Mouse (Mus musculus) limb, embryonic 12.5 days (tissue): Measurements from ENCODE around the gene Cebpa. TPM values are rescaled to one million over a fixed set of nuclear protein-coding genes. Genes with fewer than 3 reads are reported as not detected.

Experiments
- ATAC-seq: fragments of 200-750 bp; cut with Nextera tagmentation; 2 replicates; pipeline ENCODE4 v1.8.0; 2017; ENCODE audit warnings: low read depth, moderate TSS enrichment; ENCODE audit not compliant: insufficient number of reproducible peaks, insufficient read depth, low FRiP score, low TSS enrichment
- H3K27ac ChIP-seq: fragments of 300-500 bp; sonication (generic); 2 replicates; pipeline ENCODE4 v1.5.1; 2016; ENCODE audit warnings: mild to moderate bottlenecking, moderate library complexity
- H3K27me3 ChIP-seq: fragments of 300-500 bp; sonication (generic); 2 replicates; pipeline ENCODE4 v1.6.1; 2016; ENCODE audit warnings: mild to moderate bottlenecking, moderate library complexity
- H3K36me3 ChIP-seq: fragments of 300-500 bp; sonication (generic); 2 replicates; pipeline ENCODE4 v1.6.1; 2016; ENCODE audit warnings: mild to moderate bottlenecking, moderate library complexity
- H3K4me1 ChIP-seq: fragments of 300-500 bp; sonication (generic); replicated peaks from 2 replicates; pipeline ENCODE4 v1.6.1; 2016
- H3K4me2 ChIP-seq: fragments of 300-500 bp; sonication (generic); 2 replicates; pipeline ENCODE4 v1.6.1; 2016; ENCODE audit warnings: mild to moderate bottlenecking, moderate library complexity
- H3K4me3 ChIP-seq: fragments of 300-500 bp; sonication (generic); replicated peaks from 2 replicates; pipeline ENCODE4 v1.5.1; 2016; ENCODE audit warnings: mild to moderate bottlenecking
- H3K9ac ChIP-seq: fragments of 300-500 bp; sonication (generic); replicated peaks from 2 replicates; pipeline ENCODE4 v1.6.1; 2016; ENCODE audit warnings: mild to moderate bottlenecking, moderate library complexity
- H3K9me3 ChIP-seq: fragments of 300-500 bp; sonication (generic); 2 replicates; pipeline ENCODE4 v1.6.1; 2016; ENCODE audit warnings: mild to moderate bottlenecking, moderate library complexity
- WGBS: fragments of 180-500 bp; shearing (Covaris S2); methylation state at CpG from one replicate; pipeline ENCODE4 v1.1.7; 2016; 5-methylcytosine and 5-hydroxymethylcytosine counted together
- polyA plus RNA-seq: library from polyadenylated mRNA; unstranded; fragments of >200 nt; fragmentation: Nextera tagmentation; extraction: Ambion mirVana; gene quantifications from 2 replicates; pipeline ENCODE4 v1.2.1, GENCODE M21; 2016

The Cebpa gene
- polyA plus RNA-seq, 1 experiment from 2014 or later: 1.8 TPM

DNA sequence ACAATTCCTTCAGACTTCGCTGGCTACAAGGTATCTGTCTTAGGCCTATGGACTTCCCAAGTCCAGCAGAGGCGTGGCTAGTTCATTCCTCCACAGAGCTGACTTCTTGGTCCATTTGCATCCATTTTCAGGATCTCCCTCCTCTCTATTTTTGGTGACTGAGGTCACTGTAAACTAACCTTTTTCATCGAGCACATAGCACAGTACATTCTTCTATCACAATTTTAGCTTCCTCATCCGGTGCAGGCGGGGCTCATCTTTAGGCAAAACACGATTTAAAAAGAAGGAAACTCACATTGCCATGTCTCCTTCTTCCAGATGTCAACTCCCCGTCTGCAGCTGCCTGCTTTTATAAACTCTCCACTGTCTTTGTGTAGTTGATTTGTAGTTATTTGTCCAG lies 12.5 kb upstream of the Cebpa start:
- Histone ChIP-seq H3K4me3 (no peak overlapping the region), H3K4me1 (peaks cover 8% of the 10 kb centered on the region), H3K4me2 (no peak overlapping the region), H3K9ac (no peak overlapping the region), H3K9me3 (0 out of 2 replicates have a peak, but pooled peaks cover 6% of the 10 kb centered on the region), H3K27ac (no peak overlapping the region), H3K36me3 (no peaks in the 10 kb centered on the region), H3K27me3 (0 out of 2 replicates have a peak, but pooled peaks cover under 1% of the 10 kb centered on the region)
- WGBS: 75% methylated on average over 7 of the region's 7 CpGs
- ATAC-seq: no peak

DNA sequence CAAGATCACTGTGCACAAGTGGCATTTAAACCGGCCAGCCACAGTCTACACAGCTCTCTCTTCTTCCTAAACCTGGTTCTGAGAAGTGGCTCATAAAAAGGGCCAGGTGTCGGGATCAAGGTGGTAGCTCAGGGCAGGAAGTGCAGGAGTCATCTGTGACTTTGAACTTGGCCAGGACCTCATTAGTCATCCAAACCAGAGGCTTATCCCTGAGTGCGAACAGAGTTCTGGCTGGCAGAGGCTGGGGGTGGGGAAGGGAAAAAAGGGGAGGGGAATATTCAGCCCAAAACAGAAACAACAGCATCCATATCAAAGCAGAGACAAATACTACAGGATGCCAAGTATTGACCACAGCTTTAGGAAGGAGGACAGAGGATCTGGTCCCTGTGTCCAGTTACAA lies 11.5 kb upstream of the Cebpa start:
- peaks cover 8% of the 10 kb centered on the region for H3K4me1 ChIP-seq
- H3K27ac ChIP-seq: no peak overlapping the region
- 7% methylated on average over 3 of the region's 3 CpGs for WGBS
- 0 out of 2 replicates have a peak, but pooled peaks cover 6% of the 10 kb centered on the region for H3K9me3 ChIP-seq
- H3K27me3 ChIP-seq: 0 out of 2 replicates have a peak, but pooled peaks cover 3% of the 10 kb centered on the region
- no peak overlapping the region for H3K4me3 ChIP-seq
- H3K36me3 ChIP-seq: no peaks in the 10 kb centered on the region
- H3K9ac ChIP-seq: no peak overlapping the region
- H3K4me2 ChIP-seq: no peak overlapping the region
- ATAC-seq: no peak

DNA sequence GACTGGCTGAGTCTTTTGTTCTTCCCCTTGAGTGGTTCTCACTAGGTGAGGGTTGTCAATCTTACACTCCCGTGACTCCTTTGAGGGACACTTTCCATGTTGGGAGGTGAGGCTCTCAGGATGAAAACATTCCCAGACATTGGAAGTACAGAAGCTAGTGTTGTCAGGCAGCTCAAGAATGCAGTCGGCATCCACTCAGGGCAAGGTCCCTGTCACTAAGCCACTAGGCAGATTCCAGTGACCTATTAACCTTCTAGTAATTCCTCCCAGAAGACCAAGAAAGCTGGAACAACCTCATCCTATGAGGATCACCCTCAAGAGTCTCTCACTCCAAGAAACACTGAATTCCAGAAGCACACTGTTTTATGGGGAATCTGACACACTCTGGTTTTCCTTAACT lies 11.0 kb upstream of the Cebpa start:
- Histone ChIP-seq H3K36me3 (no peaks in the 10 kb centered on the region), H3K9ac (no peak overlapping the region), H3K4me3 (no peak overlapping the region), H3K27me3 (0 out of 2 replicates have a peak, but pooled peaks cover 4% of the 10 kb centered on the region), H3K4me1 (peaks cover 8% of the 10 kb centered on the region), H3K4me2 (no peak overlapping the region), H3K27ac (no peak overlapping the region), H3K9me3 (0 out of 2 replicates have a peak, but pooled peaks cover 4% of the 10 kb centered on the region)
- 24% methylated on average over 2 of the region's 2 CpGs for WGBS
- ATAC-seq: no peak

DNA sequence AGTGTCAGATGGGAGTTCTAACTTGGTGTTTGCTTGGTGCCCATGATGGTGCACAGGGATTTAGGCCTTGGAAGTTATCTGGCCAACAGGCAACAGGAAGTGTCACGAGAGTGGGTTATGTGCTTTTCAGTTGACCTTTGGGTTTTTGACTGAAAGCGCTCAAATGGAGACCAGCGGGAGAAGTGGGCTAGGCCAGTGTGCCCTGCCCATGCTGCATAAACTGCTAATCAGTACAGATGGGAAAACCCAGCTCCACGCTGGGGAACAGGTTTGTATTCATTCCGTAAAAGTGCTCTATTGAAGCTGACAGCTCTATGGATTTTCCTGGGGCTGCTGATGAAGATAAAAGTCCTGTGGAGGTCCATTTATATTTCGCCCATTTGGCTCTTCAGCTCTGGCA lies 10.4 kb upstream of the Cebpa start:
- ATAC-seq: no peak
- Histone ChIP-seq H3K36me3 (no peaks in the 10 kb centered on the region), H3K4me2 (no peak overlapping the region), H3K4me1 (peaks cover 8% of the 10 kb centered on the region), H3K9me3 (no peaks in the 10 kb centered on the region), H3K27me3 (peaks cover 9% of the 10 kb centered on the region; the same call in 1 of the 2 replicates), H3K9ac (no peak overlapping the region), H3K4me3 (no peak overlapping the region), H3K27ac (no peak overlapping the region)
- 70% methylated on average over 6 of the region's 6 CpGs for WGBS

DNA sequence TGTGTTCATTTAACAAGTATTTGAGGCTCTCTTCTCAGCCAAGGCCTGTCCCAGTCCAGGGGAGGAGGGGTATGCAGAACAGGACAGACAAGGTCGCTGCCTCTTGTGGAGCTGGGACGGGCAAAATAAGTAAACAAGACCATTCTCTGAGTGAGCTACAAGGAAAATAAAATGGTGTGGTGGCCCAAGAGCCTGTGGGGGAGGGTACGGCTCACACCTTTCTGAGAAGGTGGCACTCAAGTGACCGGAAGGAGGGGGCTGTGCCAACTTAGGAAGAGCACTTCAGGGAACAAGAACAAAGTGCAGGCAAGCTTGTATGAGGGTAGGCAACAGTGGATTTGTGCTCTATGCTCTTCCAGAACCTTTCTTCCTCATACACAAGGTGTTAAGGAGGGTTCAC lies 6.0 kb upstream of the Cebpa start:
- WGBS: 35% methylated on average over 4 of the region's 4 CpGs
- no peaks in the 10 kb centered on the region for H3K9me3 ChIP-seq
- peaks cover 45% of the 10 kb centered on the region for H3K27me3 ChIP-seq
- no peaks in the 10 kb centered on the region for H3K36me3 ChIP-seq
- H3K4me1 ChIP-seq: peaks cover 5% of the 10 kb centered on the region
- no peak overlapping the region for H3K9ac ChIP-seq
- H3K27ac ChIP-seq: no peak overlapping the region
- no peak for ATAC-seq
- H3K4me2 ChIP-seq: no peak overlapping the region
- no peak overlapping the region for H3K4me3 ChIP-seq

DNA sequence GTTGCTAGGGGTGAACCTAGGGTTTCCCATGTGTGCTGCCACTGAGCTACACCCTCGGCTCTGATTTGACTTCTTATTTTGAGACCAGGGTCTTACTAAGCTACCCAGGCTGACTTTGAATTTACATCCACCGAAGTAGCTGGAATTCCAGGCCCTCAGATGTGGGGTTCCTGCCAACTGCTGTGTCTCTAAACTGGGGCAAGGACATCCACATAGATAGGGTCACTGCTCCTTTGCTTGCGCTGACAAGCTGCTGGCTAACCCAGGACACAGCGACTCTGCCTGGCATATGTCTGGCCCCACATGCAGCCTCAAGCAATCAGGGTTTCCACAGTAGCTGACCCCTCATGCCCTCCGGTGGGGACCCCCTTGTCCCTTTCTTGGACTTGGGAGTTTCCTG lies 5.4 kb upstream of the Cebpa start:
- Histone ChIP-seq H3K36me3 (no peaks in the 10 kb centered on the region), H3K9ac (no peak overlapping the region), H3K4me1 (peaks cover 5% of the 10 kb centered on the region), H3K4me2 (no peak overlapping the region), H3K27me3 (peaks cover 45% of the 10 kb centered on the region), H3K9me3 (no peaks in the 10 kb centered on the region), H3K4me3 (no peak overlapping the region), H3K27ac (no peak overlapping the region)
- ATAC-seq: no peak
- WGBS: 75% methylated on average over 5 of the region's 5 CpGs

DNA sequence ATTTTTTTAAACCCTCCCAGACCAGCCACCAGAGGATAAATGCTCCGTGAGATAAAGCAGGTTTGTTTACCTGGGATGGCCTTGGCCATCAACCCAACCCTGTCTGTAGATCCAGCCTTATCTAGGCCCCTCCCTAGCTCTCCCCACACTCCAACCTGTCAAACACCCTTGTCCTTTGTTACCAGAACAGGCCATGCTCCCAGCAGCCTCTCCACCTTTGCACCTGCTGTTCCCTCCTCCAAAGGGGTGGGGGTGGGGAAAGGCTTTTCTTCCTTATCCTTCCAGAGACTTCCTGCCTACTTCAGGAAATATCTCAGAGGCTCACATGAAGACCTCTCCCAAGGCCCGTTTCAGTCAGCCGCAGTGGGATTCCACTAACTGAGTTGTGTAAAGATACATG lies 2.6 kb upstream of the Cebpa start:
- no peak overlapping the region for H3K9ac ChIP-seq
- peaks cover 18% of the 10 kb centered on the region for H3K4me1 ChIP-seq
- ATAC-seq: no peak
- no peak overlapping the region for H3K4me3 ChIP-seq
- no peaks in the 10 kb centered on the region for H3K9me3 ChIP-seq
- H3K4me2 ChIP-seq: no peak overlapping the region
- no peaks in the 10 kb centered on the region for H3K36me3 ChIP-seq
- no peak overlapping the region for H3K27ac ChIP-seq
- peaks cover 70% of the 10 kb centered on the region for H3K27me3 ChIP-seq
- 56% methylated on average over 3 of the region's 3 CpGs for whole genome bisulfite sequencing

DNA sequence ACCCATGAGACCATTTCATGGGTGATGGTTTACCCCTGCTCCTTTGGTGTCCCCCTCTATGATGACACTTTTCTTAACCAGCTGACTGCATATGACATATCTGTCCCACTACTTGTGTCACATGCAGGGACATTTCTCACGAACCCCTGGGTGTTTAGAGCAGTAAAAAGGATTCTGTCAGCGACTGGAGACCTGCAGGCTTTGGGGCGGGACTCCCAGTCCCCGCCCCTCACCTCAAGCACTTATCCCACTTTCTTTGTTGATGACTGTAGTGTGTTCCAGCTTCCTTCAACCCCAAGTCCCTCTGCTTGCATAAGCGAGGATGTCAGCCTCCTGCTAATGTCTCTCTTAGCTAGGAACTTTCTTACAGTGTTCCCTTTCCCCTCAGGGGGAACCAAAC lies 2.0 kb upstream of the Cebpa start:
- Histone ChIP-seq H3K4me3 (no peak overlapping the region), H3K36me3 (no peaks in the 10 kb centered on the region), H3K9me3 (no peaks in the 10 kb centered on the region), H3K4me1 (peaks cover 18% of the 10 kb centered on the region), H3K4me2 (no peak overlapping the region), H3K27me3 (peaks cover 72% of the 10 kb centered on the region), H3K9ac (no peak overlapping the region), H3K27ac (no peak overlapping the region)
- WGBS: 30% methylated on average over 5 of the region's 5 CpGs
- no peak for ATAC-seq

DNA sequence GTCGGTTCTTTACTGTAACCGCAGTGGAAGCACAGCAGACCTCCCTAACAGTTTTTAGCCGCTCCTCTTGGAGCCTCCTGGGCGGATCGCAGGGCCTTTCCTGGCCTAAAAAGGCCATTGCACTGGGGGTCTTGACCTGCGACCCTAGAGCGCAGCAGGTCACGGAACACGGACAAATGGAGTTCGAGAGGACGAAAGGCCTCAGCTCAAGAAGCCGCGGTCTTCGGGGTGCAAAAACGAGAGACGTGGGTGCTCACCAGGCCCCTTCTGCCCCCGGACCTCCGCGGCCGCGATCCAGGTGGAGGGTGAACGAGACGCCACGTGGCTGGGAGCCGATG lies 1.4 kb upstream of the Cebpa start:
- no peak overlapping the region for H3K27ac ChIP-seq
- H3K4me3 ChIP-seq: peak overlapping the region; percentile 55
- WGBS: 1% methylated on average over 25 of the region's 25 CpGs
- ATAC-seq: no peak
- H3K9ac ChIP-seq: peak overlapping the region; percentile 63
- H3K9me3 ChIP-seq: no peaks in the 10 kb centered on the region
- peaks cover 79% of the 10 kb centered on the region for H3K27me3 ChIP-seq
- H3K4me1 ChIP-seq: peaks cover 18% of the 10 kb centered on the region
- peak overlapping the region; percentile 93 for H3K4me2 ChIP-seq
- H3K36me3 ChIP-seq: no peaks in the 10 kb centered on the region

DNA sequence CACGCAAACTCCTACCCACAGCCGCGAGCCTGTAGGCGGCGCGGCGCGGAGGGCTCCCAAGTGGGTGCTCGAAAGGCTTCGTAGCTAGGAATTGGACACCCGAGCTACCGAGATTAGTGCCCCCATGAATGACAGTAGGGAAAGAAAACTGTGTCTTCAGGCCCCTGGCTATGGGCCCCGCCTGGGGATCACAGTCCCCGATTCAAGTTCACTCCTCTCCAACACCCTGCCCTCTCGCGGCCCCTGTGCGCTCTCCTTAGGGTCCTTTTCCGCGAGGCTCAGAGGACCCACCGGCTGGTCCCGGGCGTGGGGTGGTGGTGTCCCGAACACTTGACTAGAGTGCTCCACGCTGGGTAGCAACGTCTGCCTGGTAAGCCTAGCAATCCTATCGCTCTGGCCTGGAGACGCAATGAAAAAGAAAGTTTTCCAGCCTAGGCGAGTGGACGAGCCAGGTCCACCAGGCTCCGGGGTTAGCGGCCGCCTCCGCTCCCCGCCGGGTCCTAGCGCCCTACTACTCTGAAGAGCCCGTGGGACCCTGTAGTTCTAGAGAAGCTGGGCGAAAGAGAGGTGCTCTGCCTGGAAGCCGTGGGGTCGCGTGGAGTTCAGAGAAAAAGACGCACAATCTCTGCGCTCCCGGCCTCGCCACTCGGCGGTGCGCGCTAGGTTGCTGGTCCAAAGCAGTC lies 853 bp upstream of the Cebpa start:
- H3K36me3 ChIP-seq: no peaks in the 10 kb centered on the region
- H3K4me1 ChIP-seq: peaks cover 18% of the 10 kb centered on the region
- H3K4me2 ChIP-seq: peak overlapping the region; percentile 93
- peak overlapping the region; percentile 64 for H3K27ac ChIP-seq
- no peaks in the 10 kb centered on the region for H3K9me3 ChIP-seq
- WGBS: under 1% methylated on average over 49 of the region's 49 CpGs
- peak overlapping the region; percentile 55 for H3K4me3 ChIP-seq
- peaks cover 82% of the 10 kb centered on the region for H3K27me3 ChIP-seq
- peak overlapping the region; percentile 63 for H3K9ac ChIP-seq
- ATAC-seq: peak; percentile 64; the same call in 1 of the 2 replicates

DNA sequence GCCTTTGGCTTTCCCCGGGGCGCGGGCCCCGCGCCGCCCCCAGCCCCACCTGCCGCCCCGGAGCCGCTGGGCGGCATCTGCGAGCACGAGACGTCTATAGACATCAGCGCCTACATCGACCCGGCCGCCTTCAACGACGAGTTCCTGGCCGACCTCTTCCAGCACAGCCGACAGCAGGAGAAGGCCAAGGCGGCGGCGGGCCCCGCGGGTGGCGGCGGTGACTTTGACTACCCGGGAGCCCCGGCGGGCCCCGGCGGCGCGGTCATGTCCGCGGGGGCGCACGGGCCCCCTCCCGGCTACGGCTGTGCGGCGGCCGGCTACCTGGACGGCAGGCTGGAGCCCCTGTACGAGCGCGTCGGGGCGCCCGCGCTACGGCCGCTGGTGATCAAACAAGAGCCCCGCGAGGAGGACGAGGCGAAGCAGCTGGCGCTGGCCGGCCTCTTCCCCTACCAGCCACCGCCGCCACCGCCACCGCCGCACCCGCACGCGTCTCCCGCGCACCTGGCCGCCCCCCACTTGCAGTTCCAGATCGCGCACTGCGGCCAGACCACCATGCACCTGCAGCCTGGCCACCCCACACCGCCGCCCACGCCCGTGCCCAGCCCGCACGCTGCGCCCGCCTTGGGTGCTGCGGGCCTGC lies 533 bp downstream of the Cebpa start:
- Histone ChIP-seq H3K27ac (no peak overlapping the region), H3K9ac (peak overlapping the region; percentile 63), H3K9me3 (no peaks in the 10 kb centered on the region), H3K4me3 (peak overlapping the region; percentile 55), H3K4me1 (peaks cover 18% of the 10 kb centered on the region), H3K27me3 (peaks cover 85% of the 10 kb centered on the region), H3K36me3 (no peaks in the 10 kb centered on the region), H3K4me2 (peak overlapping the region; percentile 93)
- under 1% methylated on average over 77 of the region's 83 CpGs for WGBS
- no peak for ATAC-seq
